Mouse (Mus musculus): ENCODE data around the gene Itga8.

- TF ChIP-seq POLR2A (IDR thresholded peaks at IDR 0.05; ENCODE audit: control insufficient read depth, low read depth, low read length) (no peak), CTCF (IDR thresholded peaks at IDR 0.05; ENCODE audit: control insufficient read depth, insufficient read depth, insufficient replicate concordance, low read depth, low read length) (no peak)
Measured at GRCm38 (mm10) chr2:12317343-12317742, 15.6 kb upstream of the Itga8 start.
